Mouse (Mus musculus): ENCODE measurements around the gene Ptprb. TPM values are rescaled to one million over a fixed set of nuclear protein-coding genes. Genes with fewer than 3 reads are reported as not detected.

Gene Ptprb
- total and polyA plus RNA-seq, 2 experiments from 2014 or later, result 2.3 to 9.8 TPM

DNA sequence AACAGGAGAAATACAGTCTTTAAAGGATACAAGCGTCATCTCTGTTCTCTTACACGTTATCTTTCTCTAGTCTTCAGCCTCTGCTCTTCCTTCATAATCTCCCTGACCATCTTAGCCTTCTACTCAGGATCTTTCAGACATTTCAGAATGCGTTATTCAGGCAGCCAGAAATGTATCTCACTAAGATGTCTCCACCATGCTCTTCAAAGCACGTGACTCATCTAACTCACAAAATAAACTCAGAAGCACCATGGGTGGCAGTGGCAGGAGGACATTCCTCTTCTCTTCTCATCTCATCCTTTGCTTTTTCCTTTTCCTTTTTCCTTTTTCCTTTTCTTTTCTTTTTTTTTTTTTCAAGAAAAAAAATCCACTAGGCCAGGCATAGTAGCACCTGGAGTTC lies 16.0 kb upstream of the Ptprb start:
- no peak overlapping the region for H3K4me2 ChIP-seq (ENCODE audit: low read depth)
- TF ChIP-seq CTCF (IDR thresholded peaks at IDR 0.05; ENCODE audit: low read depth), result no peak
- H3K36me3 ChIP-seq (ENCODE audit: insufficient read depth), result no peaks in the 10 kb centered on the region
- no peak overlapping the region for H3K9ac ChIP-seq
- no peaks in the 10 kb centered on the region for H3K27me3 ChIP-seq (ENCODE audit: insufficient read depth, low read length)
- H3K4me1 ChIP-seq (ENCODE audit: insufficient read depth), result no peaks in the 10 kb centered on the region
- H3K4me3 ChIP-seq (ENCODE audit: low read depth, low read length), result no peak overlapping the region
- no peak overlapping the region for H3K27ac ChIP-seq (ENCODE audit: low read depth, low read length)
- 75% methylated on average over 4 of the region's 4 CpGs for WGBS
- no peaks in the 10 kb centered on the region for H3K9me3 ChIP-seq (ENCODE audit: low read length)
- DNase-seq (no peak), ATAC-seq (no peak)

DNA sequence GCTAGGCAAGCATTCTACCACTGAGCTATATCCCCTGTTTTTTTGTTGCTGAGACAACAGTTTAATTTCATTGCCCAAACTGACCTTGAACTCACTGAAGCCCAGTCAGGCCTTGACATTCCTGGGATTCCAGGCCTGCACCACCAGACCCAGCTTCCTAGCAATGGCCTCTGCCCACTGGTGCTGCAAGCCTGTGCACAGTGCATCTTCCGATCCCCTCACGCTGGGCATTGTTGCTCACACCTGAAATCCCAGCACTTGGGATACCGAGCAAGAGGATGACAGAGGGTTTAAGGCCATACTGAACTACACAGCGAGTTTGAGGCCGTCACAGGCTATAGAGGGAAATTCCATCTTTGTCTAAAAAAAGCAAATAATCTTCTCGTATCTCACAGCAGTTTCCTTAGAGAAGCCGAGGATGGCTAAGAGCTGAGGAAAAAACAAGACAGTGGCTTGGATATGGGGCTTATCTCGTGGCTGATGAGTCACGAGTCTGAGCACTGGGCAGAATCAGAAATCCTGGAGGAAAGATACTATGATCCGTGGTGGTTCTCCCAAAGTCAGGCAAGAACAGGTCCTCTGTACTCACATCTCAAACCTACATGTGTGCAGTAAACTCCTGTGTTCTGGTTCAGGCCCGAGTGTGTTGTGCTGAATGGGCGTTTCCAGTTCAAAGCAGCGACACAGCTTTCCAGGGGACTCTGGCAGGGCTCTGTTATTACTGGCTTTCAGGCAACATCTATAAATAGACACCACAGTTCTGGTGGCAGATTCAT lies 14.5 kb upstream of the Ptprb start:
- H3K4me1 ChIP-seq (ENCODE audit: insufficient read depth), result no peaks in the 10 kb centered on the region
- DNase-seq (peak; percentile 25), ATAC-seq (peak; percentile 76)
- no peak overlapping the region for H3K4me3 ChIP-seq (ENCODE audit: low read depth, low read length)
- no peaks in the 10 kb centered on the region for H3K9me3 ChIP-seq (ENCODE audit: low read length)
- no peaks in the 10 kb centered on the region for H3K27me3 ChIP-seq (ENCODE audit: insufficient read depth, low read length)
- no peaks in the 10 kb centered on the region for H3K36me3 ChIP-seq (ENCODE audit: insufficient read depth)
- 62% methylated on average over 13 of the region's 13 CpGs for WGBS
- H3K9ac ChIP-seq, result no peak overlapping the region
- TF ChIP-seq CTCF (IDR thresholded peaks at IDR 0.05; ENCODE audit: low read depth), result no peak
- H3K4me2 ChIP-seq (ENCODE audit: low read depth), result no peak overlapping the region
- peak overlapping the region; percentile 46; the same call in 1 of the 2 replicates for H3K27ac ChIP-seq (ENCODE audit: low read depth, low read length)

DNA sequence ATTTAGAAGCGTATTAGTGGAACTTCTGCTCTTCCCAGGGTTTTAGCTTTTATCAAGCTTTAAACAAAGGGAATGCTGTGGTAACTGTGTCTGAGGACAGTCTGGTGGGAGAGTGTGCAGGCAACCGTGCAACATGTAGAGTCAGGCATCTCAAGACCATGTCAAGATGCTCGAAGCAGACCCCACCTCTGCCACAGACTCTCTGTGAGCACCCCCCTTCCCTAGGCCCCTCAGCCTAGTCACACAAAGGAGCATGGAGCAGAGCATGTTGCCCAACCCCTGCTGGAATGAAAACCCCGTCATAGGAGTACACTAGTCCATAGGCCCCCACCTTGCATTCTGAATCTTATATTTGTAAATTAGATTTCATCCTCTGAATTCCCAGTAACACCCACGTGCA lies 13.8 kb upstream of the Ptprb start:
- H3K4me1 ChIP-seq (ENCODE audit: insufficient read depth), result no peaks in the 10 kb centered on the region
- no peaks in the 10 kb centered on the region for H3K36me3 ChIP-seq (ENCODE audit: insufficient read depth)
- no peak overlapping the region for H3K4me2 ChIP-seq (ENCODE audit: low read depth)
- ATAC-seq (no peak), DNase-seq (no peak)
- WGBS, result 62% methylated on average over 5 of the region's 5 CpGs
- no peaks in the 10 kb centered on the region for H3K27me3 ChIP-seq (ENCODE audit: insufficient read depth, low read length)
- no peak overlapping the region for H3K4me3 ChIP-seq (ENCODE audit: low read depth, low read length)
- peak overlapping the region; percentile 45 for H3K27ac ChIP-seq (ENCODE audit: low read depth, low read length)
- H3K9me3 ChIP-seq (ENCODE audit: low read length), result no peaks in the 10 kb centered on the region
- no peak overlapping the region for H3K9ac ChIP-seq
- no peak for TF ChIP-seq CTCF (IDR thresholded peaks at IDR 0.05; ENCODE audit: low read depth)

DNA sequence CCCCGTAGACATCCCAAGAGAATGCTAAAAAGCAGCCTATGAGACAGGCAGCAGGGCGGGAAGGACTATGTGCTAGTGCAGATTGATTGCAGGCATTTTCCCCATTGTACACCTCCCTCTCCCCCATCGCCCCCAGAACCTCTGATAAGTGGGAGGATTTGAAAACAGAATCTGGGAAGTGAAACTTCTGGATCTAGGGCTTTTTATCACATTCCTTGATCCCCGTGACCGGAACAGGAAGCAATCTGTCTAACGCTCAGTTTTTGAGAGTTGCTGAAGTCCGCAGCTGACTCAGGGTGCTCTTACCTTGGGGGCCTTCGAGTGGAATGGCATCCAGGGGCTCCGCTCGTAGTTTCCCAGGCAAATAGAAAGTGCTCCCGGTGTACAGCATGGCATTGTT lies 10.8 kb upstream of the Ptprb start:
- no peak overlapping the region for H3K4me3 ChIP-seq (ENCODE audit: low read depth, low read length)
- no peaks in the 10 kb centered on the region for H3K9me3 ChIP-seq (ENCODE audit: low read length)
- H3K4me2 ChIP-seq (ENCODE audit: low read depth), result no peak overlapping the region
- 86% methylated on average over 11 of the region's 11 CpGs for WGBS
- H3K9ac ChIP-seq, result no peak overlapping the region
- ATAC-seq (no peak), DNase-seq (no peak)
- no peaks in the 10 kb centered on the region for H3K36me3 ChIP-seq (ENCODE audit: insufficient read depth)
- H3K27me3 ChIP-seq (ENCODE audit: insufficient read depth, low read length), result no peaks in the 10 kb centered on the region
- no peak for TF ChIP-seq CTCF (IDR thresholded peaks at IDR 0.05; ENCODE audit: low read depth)
- no peaks in the 10 kb centered on the region for H3K4me1 ChIP-seq (ENCODE audit: insufficient read depth)
- H3K27ac ChIP-seq (ENCODE audit: low read depth, low read length), result no peak overlapping the region

DNA sequence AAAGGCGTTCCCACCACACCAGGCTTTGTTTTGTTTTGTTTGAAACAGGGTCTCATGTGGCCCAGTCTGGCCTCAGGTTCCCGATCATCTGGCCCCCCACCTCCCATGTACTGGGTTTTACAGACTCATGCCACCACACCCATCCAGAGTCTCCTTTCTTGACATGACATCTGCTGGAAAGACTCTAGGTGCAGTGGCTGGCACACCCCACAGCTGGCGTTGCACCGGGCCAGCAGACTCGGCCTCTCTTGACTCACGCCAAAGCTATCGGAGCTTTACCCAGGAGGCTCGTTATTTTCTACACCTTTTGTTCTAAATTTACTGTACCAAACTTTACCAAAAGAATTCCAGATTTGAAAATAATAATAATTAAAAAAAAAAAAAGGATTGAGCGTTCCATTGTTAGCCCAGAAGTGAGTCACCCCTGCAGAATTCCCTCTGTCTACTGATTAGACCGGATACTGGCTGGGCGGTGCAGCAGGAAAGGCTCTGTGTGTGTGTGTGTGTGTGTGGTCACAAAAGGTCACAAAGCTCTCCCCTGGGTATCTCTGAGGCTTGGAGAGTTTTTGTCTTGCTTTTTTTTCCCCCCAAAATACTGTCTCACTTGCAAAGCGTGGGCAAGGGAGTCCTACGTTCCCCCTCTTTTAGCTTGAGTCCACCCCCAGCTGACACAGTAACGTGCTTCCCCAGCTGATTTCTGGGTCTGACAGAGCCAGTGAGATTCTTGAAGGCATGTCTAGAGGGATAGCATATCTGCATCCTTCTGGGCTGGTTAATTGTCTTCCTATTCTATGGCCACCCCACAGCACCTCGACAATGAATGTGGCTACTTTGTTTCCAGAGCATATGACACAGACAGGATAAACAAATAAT lies 8.5 kb upstream of the Ptprb start:
- Histone ChIP-seq H3K4me1 (ENCODE audit: insufficient read depth) (no peaks in the 10 kb centered on the region), H3K9me3 (ENCODE audit: low read length) (no peaks in the 10 kb centered on the region), H3K4me3 (ENCODE audit: low read depth, low read length) (no peak overlapping the region), H3K4me2 (ENCODE audit: low read depth) (no peak overlapping the region), H3K27me3 (ENCODE audit: insufficient read depth, low read length) (no peaks in the 10 kb centered on the region), H3K36me3 (ENCODE audit: insufficient read depth) (no peaks in the 10 kb centered on the region), H3K27ac (ENCODE audit: low read depth, low read length) (no peak overlapping the region), H3K9ac (no peak overlapping the region)
- 69% methylated on average over 15 of the region's 15 CpGs for WGBS
- TF ChIP-seq CTCF (IDR thresholded peaks at IDR 0.05; ENCODE audit: low read depth), result no peak
- ATAC-seq (no peak), DNase-seq (no peak)

DNA sequence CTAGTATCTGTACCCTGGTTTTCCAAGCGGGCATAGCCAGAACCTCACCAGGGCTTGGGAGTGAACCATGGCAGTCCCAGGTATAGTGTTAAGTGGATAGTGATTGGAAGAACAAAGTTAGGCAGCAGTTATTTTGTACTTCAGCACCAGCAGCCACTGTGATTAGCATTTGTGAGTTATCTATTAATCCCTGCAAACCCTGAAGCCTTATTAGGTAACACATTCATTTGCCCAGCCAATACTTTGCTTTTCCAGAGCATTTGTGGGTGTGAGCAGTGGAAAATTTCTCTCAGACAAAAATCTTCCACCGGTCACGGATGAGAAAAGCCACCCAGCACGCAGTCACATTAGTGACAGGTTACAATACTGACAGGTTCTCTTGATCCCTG lies 7.9 kb upstream of the Ptprb start:
- 74% methylated on average over 4 of the region's 4 CpGs for WGBS
- Histone ChIP-seq H3K27me3 (ENCODE audit: insufficient read depth, low read length) (no peaks in the 10 kb centered on the region), H3K9me3 (ENCODE audit: low read length) (no peaks in the 10 kb centered on the region)

DNA sequence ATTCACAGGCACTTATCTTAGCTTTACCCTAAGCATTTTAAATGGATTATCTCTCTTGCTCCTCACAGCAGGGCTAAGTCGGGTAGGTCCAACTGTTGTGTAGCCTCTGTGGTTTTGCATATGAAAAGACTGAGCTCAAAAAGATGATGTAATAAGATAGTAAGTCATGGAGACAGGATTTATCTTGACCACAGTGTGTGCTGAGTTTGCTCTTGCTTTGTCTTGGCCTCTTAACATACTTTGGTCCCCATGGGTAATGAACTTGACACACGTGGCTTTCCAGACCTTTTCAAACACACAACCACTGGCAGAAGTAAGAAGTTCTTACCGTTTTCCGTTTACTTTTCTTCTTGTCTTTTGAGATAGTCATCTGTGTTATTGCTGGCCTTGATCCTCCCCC lies 7.0 kb upstream of the Ptprb start:
- Histone ChIP-seq H3K27ac (ENCODE audit: low read depth, low read length) (no peak overlapping the region), H3K4me1 (ENCODE audit: insufficient read depth) (no peaks in the 10 kb centered on the region), H3K9ac (no peak overlapping the region), H3K36me3 (ENCODE audit: insufficient read depth) (no peaks in the 10 kb centered on the region), H3K4me2 (ENCODE audit: low read depth) (no peak overlapping the region), H3K4me3 (ENCODE audit: low read depth, low read length) (no peak overlapping the region), H3K27me3 (ENCODE audit: insufficient read depth, low read length) (no peaks in the 10 kb centered on the region), H3K9me3 (ENCODE audit: low read length) (no peaks in the 10 kb centered on the region)
- TF ChIP-seq CTCF (IDR thresholded peaks at IDR 0.05; ENCODE audit: low read depth), result no peak
- no peak for ATAC-seq
- DNase-seq, result no peak
- 51% methylated on average over 4 of the region's 4 CpGs for WGBS

More for the DNA sequence above, 7.9 kb upstream of the Ptprb start:
- Histone ChIP-seq H3K4me1 (ENCODE audit: insufficient read depth) (no peaks in the 10 kb centered on the region), H3K4me3 (ENCODE audit: low read depth, low read length) (no peak overlapping the region), H3K9ac (no peak overlapping the region), H3K4me2 (ENCODE audit: low read depth) (no peak overlapping the region), H3K27ac (ENCODE audit: low read depth, low read length) (no peak overlapping the region), H3K36me3 (ENCODE audit: insufficient read depth) (no peaks in the 10 kb centered on the region)
- TF ChIP-seq CTCF (IDR thresholded peaks at IDR 0.05; ENCODE audit: low read depth), result no peak
- DNase-seq, result no peak
- no peak for ATAC-seq

Measured in forebrain, postnatal 0 days (tissue).